Mouse (Mus musculus) embryonic fibroblast, embryonic 13.5 days (primary cell): Measurements from ENCODE around the gene Mta1.

ENCODE experiments used
- CTCF ChIP-seq: IDR thresholded peaks from 2 replicates; pipeline ENCODE4 v1.5.1; 2011; ENCODE audit warnings: mild to moderate bottlenecking, control low read depth, low read length, moderate library complexity, borderline replicate concordance; ENCODE audit not compliant: insufficient read depth
- POLR2A ChIP-seq: IDR thresholded peaks from 2 replicates; pipeline ENCODE4 v1.6.1; 2011; ENCODE audit warnings: low read depth, mild to moderate bottlenecking, control low read depth, low read length, moderate library complexity

DNA sequence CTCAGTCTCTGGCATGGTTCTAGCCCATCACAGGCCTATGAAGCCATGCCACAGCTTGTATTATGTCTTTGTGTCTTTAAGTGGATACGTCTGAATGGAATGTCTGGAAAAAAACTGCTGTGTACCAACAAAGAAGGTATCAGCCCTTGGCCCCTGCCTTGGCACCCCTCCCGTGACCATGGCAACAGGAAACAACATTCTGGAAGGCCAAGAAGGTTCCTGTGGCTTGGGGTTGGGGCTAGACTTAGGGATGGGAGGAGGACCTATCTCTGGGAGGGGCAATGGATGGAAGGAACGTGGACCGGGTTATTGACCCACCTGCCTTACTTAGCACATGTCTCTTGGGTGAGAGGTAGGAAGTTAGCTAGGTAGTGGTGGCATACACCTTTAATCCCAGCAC lies 51.3 kb downstream of the Mta1 start:
- TF ChIP-seq CTCF (no peak), POLR2A (no peak)
